Comparison of ENCODE assay signal across 8 mouse cellular contexts in genomic region chr1:119648205-119649111, GRCm38 (mm10). TPM values are rescaled to one million over a fixed set of nuclear protein-coding genes. Genes with fewer than 3 reads are reported as not detected.
DNase-seq lines count a peak whose midpoint lies in the region; ATAC-seq lines count a peak whose summit lies in the region.

Gene Epb41l5 (minus strand): TSS chr1:119649000.

- no peaks in the 10 kb centered on the region for H3K4me1 ChIP-seq in forebrain, embryonic 14.5 days (ENCODE audit: control insufficient read depth, insufficient read depth, low read length)
- peaks cover 8% of the 10 kb centered on the region for H3K4me1 ChIP-seq in liver, embryonic 16.5 days (ENCODE audit: control insufficient read depth, low read depth, low read length)
- H3K4me1 ChIP-seq in neural tube, embryonic 13.5 days (replicated peaks), result peaks cover 15% of the 10 kb centered on the region

- peak within 1 kb of the TSS; percentile 73 for H3K4me3 ChIP-seq in forebrain, embryonic 14.5 days (ENCODE audit: low read depth, low read length)
- H3K4me3 ChIP-seq in liver, embryonic 16.5 days (ENCODE audit: low read depth, low read length), result peak within 1 kb of the TSS; percentile 89
- H3K4me3 ChIP-seq in neural tube, embryonic 13.5 days, result peak within 1 kb of the TSS; percentile 83

- ATAC-seq in cerebellum, adult (ENCODE audit: insufficient number of reproducible peaks, low FRiP score, low TSS enrichment), result peak; percentile 74
- peak; percentile 97 for ATAC-seq in forebrain, embryonic 14.5 days
- peak; percentile 92 for ATAC-seq in liver, embryonic 16.5 days (ENCODE audit: low read depth)
- ATAC-seq in neural tube, embryonic 13.5 days (ENCODE audit: low read depth), result peak; percentile 96

- no peaks in the 10 kb centered on the region for H3K9me3 ChIP-seq in forebrain, embryonic 14.5 days (replicated peaks; ENCODE audit: control insufficient read depth, low read length)
- H3K9me3 ChIP-seq in liver, embryonic 16.5 days (replicated peaks; ENCODE audit: control insufficient read depth, low read length), result no peaks in the 10 kb centered on the region
- H3K9me3 ChIP-seq in neural tube, embryonic 13.5 days, result no peaks in the 10 kb centered on the region

- no peaks in the 10 kb centered on the region for H3K27me3 ChIP-seq in forebrain, embryonic 14.5 days (replicated peaks; ENCODE audit: control insufficient read depth, insufficient read depth, low read length)
- H3K27me3 ChIP-seq in liver, embryonic 16.5 days (ENCODE audit: control insufficient read depth, insufficient read depth, low read depth, low read length), result no peaks in the 10 kb centered on the region
- no peaks in the 10 kb centered on the region for H3K27me3 ChIP-seq in neural tube, embryonic 13.5 days

- H3K4me2 ChIP-seq in forebrain, embryonic 14.5 days (ENCODE audit: low read length), result peak within 1 kb of the TSS; percentile 83
- H3K4me2 ChIP-seq in liver, embryonic 16.5 days (ENCODE audit: low read depth, low read length), result peak within 1 kb of the TSS; percentile 93
- H3K4me2 ChIP-seq in neural tube, embryonic 13.5 days, result peak within 1 kb of the TSS; percentile 77

- intact Hi-C loops in heart, postnatal 10 days (cut with DNase I), result no loop called here

- H3K27ac ChIP-seq in forebrain, embryonic 14.5 days (ENCODE audit: low read depth, low read length), result peak within 1 kb of the TSS; percentile 50; the same call in 1 of the 2 replicates
- H3K27ac ChIP-seq in liver, embryonic 16.5 days (ENCODE audit: low read length), result peak within 1 kb of the TSS; percentile 85
- H3K27ac ChIP-seq in neural tube, embryonic 13.5 days (replicated peaks), result peak within 1 kb of the TSS; percentile 70

- peak; percentile 95 for DNase-seq in ES-CJ7 (ENCODE audit: low read depth, low spot score)
- DNase-seq in forebrain, embryonic 14.5 days (ENCODE audit: low spot score), result peak; percentile 94
- peak; percentile 84 to 85 for DNase-seq in heart, postnatal 10 days
- peak; percentile 91 to 94 for DNase-seq in kidney, postnatal 4 days
- peak; percentile 46 for DNase-seq in telencephalon, adult 2 months (ENCODE audit: low read depth, low spot score)

- no peaks in the 10 kb centered on the region for H3K36me3 ChIP-seq in forebrain, embryonic 14.5 days (ENCODE audit: control insufficient read depth, insufficient read depth, low read length)
- no peaks in the 10 kb centered on the region for H3K36me3 ChIP-seq in liver, embryonic 16.5 days (ENCODE audit: control insufficient read depth, insufficient read depth)
- H3K36me3 ChIP-seq in neural tube, embryonic 13.5 days, result no peaks in the 10 kb centered on the region

- under 1% methylated on average over 80 of the region's 86 CpGs for WGBS in forebrain, embryonic 14.5 days
- 0% methylated on average over 86 of the region's 86 CpGs for WGBS in liver, embryonic 16.5 days (ENCODE audit: insufficient replicate concordance)
- WGBS in neural tube, embryonic 13.5 days, result under 1% methylated on average over 86 of the region's 86 CpGs

- peak within 1 kb of the TSS; percentile 71 for H3K9ac ChIP-seq in forebrain, embryonic 14.5 days (ENCODE audit: low read length)
- H3K9ac ChIP-seq in liver, embryonic 16.5 days (ENCODE audit: low read depth, low read length), result peak within 1 kb of the TSS; percentile 79
- H3K9ac ChIP-seq in neural tube, embryonic 13.5 days, result peak within 1 kb of the TSS; percentile 77

RNA-seq across cellular contexts. Expression of gene Epb41l5, which starts in this region (rescaled TPM):
- 16.8 and 17.9 TPM in 2 replicates for polyA plus RNA-seq in forebrain, embryonic 14.5 days (2014; fragmentation: Nextera tagmentation; extraction: Ambion mirVana)
- 1 to 10 TPM; 4.1 to 4.2 TPM for total RNA-seq in heart, postnatal 10 days (2021)
- 24.7 and 26.4 TPM in 2 replicates for polyA plus RNA-seq in liver, embryonic 16.5 days (2015; fragmentation: Nextera tagmentation; extraction: Ambion mirVana)
- 16.5 and 17.8 TPM in 2 replicates for polyA plus RNA-seq in neural tube, embryonic 13.5 days (2015; fragmentation: Nextera tagmentation; extraction: Ambion mirVana)

Comparison
In these comparisons a context has a peak if more than half of its experiments do, and no peak if none do; other contexts are left out.
1. Peak in every context shown above with its lines: DNase-seq, ATAC-seq, H3K4me3 ChIP-seq and H3K27ac ChIP-seq.